Mouse (Mus musculus) natural killer cell, adult 2 months (primary cell): ENCODE data around the gene Exosc8.
A peak's percentile ranks its signal among the peaks of the same experiment; 100 is the strongest.

Experiments
- DNase-seq, 2 experiments: peaks; one replicate each; pipeline ENCODE4 v3.0.0; 2022; ENCODE audit warnings: low spot score in 2 of 2

Exosc8 gene

DNA sequence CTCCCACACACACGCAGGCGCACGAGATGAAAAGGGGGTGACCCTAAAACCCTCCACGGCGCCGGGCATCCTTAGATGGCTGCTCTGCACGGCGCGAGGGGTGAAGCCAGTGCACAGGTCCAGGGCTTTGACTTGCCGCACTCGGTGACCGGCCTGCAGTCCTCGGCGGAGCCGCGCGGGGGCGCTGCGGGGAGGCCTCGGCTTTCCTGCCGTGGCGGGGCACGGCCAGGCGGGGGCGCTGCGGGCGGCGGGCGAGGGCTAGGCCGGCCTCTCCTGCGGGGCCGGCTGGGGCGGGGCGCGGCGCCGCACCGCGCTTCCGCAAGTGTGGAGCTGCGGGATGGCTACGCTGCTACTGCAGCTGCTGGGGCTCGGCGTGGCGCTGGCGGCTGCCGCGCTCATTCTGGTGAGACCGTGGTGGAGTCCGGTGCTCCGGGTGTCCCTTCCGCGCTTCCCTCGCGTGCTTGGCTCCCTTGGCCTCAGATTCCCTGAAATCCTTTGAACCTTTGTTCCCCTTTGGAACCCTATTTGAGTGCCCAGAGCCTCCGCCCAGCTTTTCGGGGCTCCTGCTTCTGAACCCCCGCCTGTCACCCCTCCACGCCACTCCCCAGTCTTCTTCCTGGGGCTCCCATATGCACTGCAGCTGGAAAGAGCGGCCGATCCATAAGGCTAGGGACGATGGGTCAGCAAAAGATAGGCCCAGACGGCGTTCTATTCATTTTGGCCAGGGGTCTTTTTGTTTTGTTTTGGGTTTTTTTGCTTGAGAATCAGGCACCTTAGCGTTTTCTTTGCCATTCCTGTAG lies at the start of gene Exosc8, which contains the start of gene Alg5:
Gene Exosc8 (minus strand): TSS at position 147 of the 800 bp plus-strand sequence.
Gene Alg5 (plus strand): TSS at position 293 of the 800 bp plus-strand sequence.
- peak; percentile 94 to 96 for DNase-seq

DNA sequence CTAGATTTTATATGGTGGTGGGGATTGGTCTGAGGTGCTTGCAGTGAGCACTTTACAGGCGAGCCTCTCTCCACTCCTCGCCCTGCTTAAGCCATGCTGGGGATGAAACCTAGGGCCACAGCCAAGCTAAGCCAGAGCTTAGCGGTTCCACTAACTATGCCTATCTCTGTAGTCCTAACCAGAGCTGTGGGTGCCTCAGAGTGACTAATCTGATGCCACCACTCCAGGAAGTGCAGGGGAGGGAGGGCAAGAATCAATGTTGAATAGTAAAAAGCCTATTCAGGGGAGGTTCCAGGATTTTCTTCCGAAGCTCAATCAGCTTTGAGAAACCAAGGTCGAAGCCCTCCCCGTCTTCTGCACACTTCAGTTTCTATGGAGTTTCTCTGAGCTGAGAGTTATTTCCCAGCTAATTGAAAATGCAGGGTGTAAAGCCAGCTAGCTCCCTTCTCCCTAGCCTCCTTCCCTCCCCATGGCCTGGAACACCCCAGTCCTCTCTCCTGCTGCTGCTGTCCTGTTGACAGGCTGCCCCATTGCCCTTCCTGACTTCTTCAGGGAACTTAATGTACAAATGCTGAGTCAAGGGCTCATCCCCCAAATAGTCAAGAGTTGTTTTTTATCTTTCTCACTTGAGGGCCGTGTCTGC lies 40.9 kb upstream of the Exosc8 start:
- DNase-seq = no peak

DNA sequence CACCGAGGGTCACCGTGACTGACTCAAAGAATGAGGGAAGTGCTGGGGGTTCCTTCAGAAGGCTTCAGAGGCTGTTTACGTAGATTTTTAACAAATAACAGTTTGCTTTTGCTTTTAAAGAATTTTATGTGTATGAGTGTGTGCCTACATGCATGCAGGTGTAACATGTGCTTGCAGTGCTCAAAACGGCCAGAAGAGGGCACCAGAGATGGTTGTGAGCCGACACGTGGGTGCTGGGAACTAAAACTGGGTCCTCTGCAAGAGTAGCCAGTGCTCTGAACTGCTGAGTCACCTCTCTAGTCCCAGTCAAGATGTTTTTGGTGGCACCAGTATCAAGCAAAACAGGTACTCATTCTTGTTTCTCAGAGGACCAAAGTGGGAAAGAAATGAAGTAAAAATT lies 38.4 kb upstream of the Exosc8 start:
- no peak for DNase-seq

DNA sequence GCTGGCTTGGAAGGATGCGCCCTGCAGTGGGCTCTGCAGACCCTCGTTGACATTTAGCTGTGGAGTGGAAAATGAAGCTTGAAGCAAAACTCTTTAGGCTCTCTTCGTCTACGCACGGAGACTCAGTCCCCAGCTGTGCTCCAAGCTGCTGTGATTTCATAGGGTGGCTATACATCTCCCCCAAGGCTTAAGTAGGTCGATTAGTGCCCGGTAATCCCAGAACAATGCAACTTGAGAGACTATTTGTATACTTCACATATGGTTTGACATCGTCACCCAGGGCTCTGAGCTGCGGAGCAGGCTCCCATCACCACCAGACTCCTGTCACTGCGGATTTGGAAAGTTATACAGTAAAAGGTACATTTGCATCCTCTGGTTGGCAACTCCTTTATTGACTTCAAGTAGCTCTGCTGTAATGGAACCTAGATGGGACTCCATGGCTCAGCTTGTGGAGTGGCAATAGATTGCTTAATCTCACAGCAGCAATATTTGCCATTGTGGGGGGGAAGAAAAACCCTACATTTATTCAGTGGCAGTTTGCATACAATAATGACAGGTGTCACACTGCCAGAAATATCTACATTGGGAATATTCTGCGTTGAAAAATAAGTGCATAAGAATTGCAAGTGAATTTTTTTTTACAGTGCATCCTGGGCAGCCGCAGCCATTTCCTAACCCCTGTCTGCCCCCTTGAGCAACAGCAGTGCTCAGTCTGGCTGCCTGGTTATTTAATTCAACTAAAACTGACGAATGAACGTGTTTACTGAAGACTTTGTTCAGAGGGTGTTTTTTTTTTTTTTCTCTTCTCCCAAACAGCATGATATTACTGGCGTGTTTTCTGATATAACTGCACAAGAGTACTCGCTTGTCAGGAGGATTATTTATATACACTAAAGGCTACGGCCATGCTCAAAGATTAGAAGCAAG lies 34.4 kb upstream of the Exosc8 start:
- no peak for DNase-seq

DNA sequence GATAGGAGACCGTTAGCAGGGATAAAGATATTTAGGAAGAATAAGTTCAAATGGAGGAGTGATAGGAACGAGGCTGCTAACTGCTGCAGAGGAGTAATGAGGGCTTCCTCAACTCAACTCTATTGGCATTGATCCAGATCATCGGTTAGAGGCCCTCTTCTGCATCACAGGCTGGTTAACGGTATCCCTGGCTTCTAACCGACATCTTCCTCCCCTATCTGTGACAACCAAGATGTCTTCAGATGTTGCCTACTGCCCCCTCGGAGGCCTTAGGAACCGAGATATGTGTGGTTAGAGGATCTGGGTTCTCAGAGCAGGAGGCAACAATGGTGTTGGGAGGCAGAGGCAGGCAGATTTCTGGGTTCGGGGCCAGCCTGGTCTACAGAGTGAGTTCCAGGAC lies 33.4 kb upstream of the Exosc8 start:
- DNase-seq = no peak

DNA sequence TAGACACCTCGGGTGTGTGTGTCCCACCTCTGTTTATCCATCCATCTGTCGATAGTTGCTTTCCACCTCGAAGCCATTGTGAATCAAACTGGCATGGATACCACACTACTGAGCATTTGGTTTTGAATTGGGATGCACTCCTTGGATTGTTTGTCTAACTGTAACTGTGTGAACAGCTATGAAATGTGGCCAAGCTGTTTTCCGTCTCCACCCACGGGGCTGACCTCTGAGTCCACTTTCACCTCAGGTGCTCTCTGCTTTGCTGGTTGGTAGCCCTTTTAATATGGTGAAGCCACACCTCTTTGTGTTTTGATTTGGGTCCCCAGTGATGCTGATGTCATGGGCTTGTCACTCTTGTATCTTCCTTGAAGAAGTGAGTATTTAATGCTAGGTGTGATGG lies 31.6 kb upstream of the Exosc8 start:
- DNase-seq = no peak

DNA sequence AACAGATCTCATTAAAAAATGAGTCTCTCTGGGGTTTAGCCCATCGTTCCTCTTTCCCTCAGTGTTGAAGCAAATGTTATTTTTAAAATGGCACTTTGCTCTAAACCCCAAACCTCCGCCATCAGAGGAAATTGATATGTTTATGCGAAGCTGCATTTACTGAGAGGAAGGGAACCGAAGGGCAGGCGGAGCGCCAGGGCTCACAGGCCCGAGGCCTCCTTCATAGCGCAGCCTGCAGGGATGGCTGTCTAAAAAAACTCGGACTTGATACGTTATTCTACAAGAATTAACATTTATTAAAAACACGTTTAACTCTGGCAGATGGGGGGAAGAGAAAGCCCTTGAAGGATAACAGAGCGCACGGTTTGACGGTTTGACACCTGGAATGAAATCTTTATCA lies 30.8 kb upstream of the Exosc8 start:
- DNase-seq = no peak

DNA sequence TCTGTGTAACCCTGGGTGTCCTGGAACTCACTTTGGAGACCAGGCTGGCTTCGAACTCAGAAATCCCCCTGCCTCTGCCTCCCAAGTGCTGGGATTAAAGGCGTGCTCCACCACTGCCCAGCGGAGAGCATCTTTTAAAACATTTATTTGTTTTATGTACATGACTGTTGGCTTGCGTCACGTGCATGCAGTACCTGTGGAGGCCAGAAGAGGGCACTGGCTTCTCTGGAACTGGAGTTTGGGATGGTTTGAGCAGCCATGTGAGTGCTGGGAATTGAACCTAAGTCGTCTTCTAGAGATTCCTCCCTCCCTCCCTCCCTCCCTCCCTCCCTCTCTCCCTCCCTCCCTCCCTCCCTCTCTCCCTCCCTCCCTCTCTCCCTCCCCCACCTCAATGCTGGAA lies 30.3 kb upstream of the Exosc8 start:
- DNase-seq = peak in 1 of 2 experiments; percentile 5

DNA sequence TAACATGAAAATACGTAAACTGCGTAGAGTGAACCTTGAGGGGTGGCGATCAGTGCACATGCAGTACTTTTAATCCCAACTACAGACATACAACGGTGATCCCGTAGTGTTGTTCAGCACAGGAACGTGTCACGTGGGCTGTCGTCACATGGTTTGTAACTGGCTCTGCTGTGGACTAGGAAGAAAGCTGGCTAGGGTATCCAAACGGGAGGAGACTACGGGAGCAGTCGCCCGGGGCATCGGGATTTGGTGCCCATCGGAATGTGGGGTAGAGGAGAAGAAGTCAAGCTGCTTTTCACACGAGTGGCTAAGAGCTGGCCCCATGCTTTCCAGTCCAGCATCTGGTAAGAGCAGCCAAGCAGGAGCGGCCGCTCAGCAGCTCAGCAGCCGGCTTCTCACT lies 29.2 kb upstream of the Exosc8 start:
- DNase-seq = no peak

DNA sequence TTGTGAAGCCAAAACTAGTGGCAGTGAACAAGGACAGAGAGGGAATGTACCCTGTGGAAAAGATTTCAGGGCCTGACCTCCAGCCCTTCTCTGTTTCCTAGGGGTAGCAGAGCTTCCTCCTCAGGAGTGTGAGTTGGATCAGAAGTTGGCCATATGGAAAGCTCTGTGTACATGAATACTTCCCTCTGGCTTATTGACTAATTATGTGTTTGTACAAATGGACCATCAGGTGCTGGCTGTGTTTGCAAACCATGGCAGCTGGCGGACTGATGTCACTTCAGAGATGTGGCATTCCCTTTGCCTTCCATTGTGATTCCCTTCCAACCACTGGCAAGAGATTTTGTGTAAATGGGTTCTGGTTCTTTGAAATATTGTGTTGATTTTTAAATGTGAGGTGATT lies 26.1 kb upstream of the Exosc8 start:
- no peak for DNase-seq

DNA sequence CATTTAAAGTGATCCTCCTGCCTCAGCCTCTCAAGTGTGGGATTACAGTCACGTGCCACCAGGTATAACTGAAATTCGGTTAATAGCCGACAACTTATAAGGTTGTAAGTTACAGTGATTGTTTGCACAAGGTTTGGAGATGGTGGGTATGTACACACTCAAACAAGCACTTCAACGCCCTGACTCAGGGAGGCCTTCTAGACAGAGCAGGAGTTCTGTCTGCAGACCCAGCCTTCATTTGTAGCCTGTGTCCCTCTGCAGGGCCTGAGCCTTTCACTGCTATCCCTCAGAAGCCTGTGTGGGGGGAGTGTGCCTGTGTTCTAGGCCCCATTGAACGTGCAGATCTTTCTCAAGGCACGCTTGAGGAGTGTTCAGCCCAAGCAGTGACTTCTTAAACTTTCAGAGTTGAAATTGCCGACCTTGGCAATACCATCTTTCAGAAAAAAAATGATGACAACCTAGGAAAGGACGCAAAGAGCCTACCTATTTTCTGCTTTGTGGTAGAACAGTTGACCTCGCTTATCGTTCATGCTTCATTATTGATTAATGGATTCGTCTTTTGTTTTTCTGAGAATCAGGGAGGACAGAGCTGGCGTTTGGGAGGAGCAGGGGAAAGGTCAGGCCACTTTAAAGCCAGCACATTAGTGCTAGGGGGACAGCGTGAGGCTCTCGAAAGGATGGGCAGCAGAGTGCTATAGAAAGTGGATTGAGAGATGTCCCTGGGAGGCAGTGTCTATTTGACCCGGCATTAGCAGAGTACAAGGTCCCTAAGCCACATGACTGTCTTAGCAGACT lies 25.3 kb upstream of the Exosc8 start:
- DNase-seq = no peak

DNA sequence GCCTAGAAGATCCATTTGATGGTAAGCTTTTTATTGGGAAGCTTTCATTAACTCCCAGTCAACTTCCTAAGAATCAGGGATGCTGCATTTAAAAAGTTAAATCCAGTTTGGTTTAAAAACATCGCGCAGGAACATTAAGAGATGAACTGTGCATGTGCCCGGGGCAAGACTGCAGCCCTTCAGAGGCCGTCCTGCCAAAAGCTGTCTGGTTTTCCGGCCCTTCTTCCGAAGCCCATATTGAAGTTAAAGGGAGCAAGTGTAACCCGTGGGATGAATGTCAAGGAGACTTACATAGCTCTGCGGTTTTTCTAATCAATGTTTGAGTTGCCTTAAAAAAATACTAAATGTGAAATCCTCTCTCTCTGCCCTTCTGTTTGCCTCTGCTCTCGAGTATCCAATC lies 24.0 kb upstream of the Exosc8 start:
- DNase-seq = no peak

DNA sequence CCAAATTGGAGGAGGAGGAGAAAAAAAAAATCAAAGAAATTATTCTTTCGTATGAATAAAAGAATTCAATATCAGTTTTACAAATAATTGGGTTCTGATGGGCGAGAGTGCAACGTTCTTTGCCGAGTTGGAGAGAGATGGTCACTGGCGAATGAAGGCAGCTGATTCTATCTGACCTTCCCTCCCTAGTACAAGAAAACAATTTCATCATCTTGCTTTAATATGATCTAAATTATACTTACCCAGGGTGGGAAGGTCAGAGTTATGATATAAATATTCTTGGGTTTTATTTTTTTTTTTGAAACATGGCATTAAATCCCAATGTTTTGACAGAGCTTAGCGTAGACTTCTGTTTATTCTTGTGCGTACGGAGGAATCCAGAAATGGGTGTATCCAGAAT lies 22.3 kb upstream of the Exosc8 start:
- no peak for DNase-seq

DNA sequence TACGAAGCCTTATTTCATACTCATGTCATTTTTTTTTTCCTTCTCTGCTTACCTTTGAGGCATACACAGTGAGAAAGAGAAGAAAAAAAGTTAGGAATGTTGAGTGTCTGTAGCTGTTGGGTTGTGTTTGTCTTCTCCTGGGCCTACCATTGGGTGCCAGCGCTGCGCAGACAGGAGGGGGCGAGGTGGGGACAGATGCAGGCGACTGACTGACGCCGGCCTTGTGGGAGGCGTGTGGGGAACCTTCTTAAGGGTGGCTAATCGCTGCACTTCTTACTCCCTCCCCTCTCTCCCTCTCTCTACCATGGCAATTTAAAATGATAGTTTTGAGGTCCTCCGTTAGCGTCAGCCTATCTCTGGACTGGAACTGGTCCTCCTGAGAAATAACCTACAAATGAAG lies 20.9 kb upstream of the Exosc8 start:
- no peak for DNase-seq

DNA sequence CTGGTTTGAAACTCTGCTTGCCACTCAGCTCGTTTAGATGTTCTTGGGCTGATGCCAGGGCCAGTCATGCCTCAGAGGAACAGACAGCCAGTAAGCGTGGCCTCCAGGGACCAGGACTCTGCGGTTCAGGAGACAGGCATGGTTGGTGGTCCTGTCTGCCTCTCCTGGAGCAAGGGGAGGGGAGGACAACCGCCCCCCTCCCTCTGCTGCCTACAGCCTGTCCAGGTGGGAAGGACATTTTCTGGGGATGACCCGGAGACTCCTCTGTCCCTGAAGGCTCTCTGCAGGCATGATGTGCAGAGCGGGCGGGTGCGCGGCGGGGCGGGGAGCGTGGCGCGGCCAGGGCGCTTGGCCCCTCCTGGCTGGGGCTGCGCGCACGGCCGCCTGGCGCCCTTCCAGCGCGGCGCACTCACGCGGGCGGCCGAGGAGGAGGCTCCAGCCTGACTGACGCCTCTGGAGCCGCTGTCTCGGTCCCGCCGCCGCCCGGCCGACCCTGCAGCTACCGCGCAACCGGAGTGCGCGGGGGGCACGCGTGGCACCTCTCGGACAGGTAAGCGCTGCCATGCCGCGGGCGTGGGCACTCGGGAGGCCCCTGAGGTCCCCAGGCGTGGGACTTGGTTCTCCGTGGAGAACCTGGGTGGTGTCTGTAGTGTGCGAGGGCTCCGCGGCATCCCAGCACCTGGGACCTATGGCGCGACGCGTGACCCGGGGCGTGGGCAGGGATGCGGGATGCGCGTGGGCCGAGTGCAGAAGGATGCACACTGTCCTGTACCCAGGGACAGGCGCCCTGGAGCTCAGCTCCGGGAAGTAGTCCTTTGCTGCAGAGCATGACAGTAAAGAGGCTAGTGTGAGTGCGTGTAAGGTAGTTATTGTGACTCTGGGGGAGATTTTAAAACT lies 20.2 kb upstream of the Exosc8 start, which contains the start of gene Smad9:
Gene Smad9 (plus strand): TSS at position 438 of the 897 bp plus-strand sequence.
- DNase-seq = no peak

DNA sequence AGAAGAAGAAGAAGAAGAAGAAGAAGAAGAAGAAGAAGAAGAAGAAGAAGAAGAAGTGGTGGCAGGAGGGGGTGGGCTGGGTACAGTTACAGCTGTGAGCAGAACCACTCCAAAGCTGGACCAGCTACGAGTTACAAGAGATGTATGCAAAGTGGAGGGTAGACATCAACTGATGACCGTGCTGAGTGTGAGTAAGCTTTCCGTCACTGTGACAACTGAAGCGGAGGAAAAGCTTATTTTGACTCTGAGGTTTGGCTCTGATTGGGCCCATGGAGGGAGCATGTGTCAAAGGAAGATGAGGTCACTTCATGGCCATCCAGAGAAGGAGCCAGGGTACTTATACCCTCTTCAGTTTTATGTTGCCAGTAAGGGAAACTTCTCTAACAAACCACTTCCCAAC lies 18.2 kb upstream of the Exosc8 start:
- DNase-seq = no peak

DNA sequence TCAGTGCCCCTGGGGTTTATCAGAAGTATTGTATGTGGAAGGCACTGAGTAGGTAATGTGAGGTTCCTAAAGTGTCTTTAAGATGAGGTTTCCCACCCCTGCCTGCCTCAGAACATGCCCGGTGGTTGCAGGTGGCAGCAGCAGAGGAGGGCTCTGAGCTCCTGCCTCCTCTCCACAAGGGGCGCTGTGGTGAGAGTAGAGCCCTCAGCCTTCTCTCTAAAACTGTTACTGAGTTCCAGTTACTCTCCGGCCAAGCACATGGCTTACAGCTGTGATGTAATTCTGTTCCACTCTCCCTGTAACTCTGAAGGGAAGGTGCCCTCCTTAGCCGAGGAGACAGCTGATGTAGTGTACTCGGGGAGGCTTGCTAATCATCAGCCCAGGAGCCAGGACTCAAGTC lies 10.6 kb upstream of the Exosc8 start:
- no peak for DNase-seq

DNA sequence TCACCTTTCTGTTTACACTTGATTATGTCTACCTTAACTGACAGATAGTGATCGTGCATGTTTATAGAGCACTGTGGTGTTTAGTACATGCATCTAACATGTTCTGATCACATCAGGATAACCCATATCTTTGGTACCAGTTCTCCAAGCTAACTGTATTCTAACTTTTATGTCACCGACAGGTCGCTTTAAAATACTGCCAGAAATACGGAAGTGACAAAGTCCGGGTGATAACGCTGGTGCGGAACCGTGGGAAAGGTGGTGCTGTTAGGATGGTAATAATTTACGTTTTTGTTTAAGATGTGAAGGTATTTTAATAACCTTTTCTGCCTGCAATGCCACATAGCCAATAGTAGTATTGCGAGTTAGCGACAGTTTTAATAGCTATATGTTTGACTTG lies 6.8 kb upstream of the Exosc8 start:
- no peak for DNase-seq

DNA sequence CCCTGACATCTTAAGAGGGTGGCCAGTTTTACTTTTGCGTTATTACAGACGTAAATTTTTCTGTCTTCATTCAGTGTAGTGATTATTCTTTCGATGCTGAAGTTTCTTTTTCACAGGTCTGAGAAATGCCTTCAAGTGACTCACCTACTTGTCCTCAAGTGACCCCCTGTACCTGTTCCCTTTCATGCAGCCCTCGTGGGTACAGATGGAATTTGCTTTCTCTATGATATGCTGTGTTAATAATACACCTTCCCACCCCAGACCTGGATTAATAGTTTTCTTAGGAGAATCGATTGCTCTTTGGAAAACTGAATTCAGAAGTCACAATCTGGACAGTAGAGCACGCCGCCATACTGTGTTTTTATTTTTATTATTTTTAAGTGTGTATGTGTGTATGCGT lies 2.1 kb upstream of the Exosc8 start:
- DNase-seq = no peak
